Mouse (Mus musculus) left cerebral cortex, adult 2 months (tissue): ENCODE measurements around the gene Alox12. TPM values are rescaled to one million over a fixed set of nuclear protein-coding genes. Genes with fewer than 3 reads are reported as not detected.
A peak's percentile ranks its signal among the peaks of the same experiment; 100 is the strongest.

ENCODE experiments used
- DNase-seq, 2 experiments: peaks; one replicate each; pipeline ENCODE4 v3.0.0; 2021 to 2022; ENCODE audit warnings: low spot score in 2 of 2, mixed read lengths in 1 of 2; ENCODE audit errors: extremely low spot score in 1 of 2
- H3K27ac ChIP-seq: fragments of 200-600 bp; 2 replicates; pipeline ENCODE4 v1.8.1; 2022
- H3K4me3 ChIP-seq: fragments of 200-600 bp; 2 replicates; pipeline ENCODE4 v1.8.1; 2022
- CTCF ChIP-seq: fragments of 200-600 bp; IDR thresholded peaks from 2 replicates; pipeline ENCODE4 v1.8.1; 2022; ENCODE audit warnings: antibody characterized with exemption, mild to moderate bottlenecking, moderate library complexity
- intact Hi-C: fragments of 180-260 bp; cut with DNase I; formaldehyde crosslinking; loops from one replicate; pipeline ENCODE4 v1.15.1; 2025
- total RNA-seq, 2 experiments: library from RNA; stranded (reverse); gene quantifications; 2 replicates each; pipeline ENCODE4 v1.2.3; 2021

The Alox12 gene
- total RNA-seq, 2 experiments from 2014 or later = 0.16 to 0.19 TPM

GRCm38 (mm10) chr11:70238591-70239440 lies 16.3 kb downstream of the Alox12 start:
- intact Hi-C loops = loop anchor here (10.0 kb wide), 1 partner anchor 416 kb away; the partner anchor contains the start of genes Eno3 and Pfn1
- no peak for DNase-seq

DNA sequence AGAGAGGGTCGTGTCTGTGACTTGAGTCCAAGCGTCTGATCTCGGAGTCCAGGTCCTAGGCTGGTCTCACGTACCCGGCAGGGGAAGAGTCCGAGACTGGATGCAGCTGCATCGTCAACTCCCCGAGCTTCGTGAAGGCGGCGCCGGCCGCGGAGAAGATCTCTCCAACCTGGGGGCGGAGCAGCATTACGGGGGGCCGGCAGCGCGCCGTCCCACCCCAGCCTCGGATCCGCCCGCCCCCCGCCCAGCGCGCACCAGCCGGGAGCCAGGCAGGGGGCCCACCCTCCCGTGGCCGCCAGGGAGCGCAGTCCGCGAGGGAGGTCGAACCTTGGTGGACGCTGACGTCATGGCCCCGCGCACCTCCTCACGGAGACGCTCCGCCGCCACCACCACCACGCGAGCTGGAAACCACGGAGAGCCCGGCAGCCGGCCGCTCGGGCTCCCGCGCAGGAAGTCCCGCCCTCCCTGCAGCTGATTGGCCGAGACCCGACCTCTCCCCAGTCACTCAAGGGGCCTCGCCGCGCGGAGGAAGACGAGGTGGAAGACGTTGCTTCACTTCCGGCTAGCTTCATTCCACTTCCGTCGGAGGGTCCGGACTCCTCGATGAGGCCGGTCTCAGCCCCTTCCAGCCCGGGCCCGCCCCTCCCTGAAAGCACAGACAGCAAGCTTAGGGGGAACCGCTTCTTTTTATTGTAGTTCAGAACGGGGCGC lies 17.5 kb downstream of the Alox12 start, which contains the start of gene 0610010K14Rik:
Gene 0610010K14Rik, minus strand, starts transcription at position 458 of the 711 bp plus-strand sequence.
- intact Hi-C loops = loop anchor here (10.0 kb wide), 1 partner anchor 417 kb away; the partner anchor contains the start of genes Eno3 and Pfn1
- peak within 1 kb of the TSS; percentile 92 for H3K27ac ChIP-seq
- peak; percentile 98 for DNase-seq
- TF ChIP-seq CTCF = peak; percentile 78
- peak within 1 kb of the TSS; percentile 98 for H3K4me3 ChIP-seq

More at GRCm38 (mm10) chr11:70238591-70239440, 16.3 kb downstream of the Alox12 start:
- Histone ChIP-seq H3K4me3 (peak overlapping the region; percentile 98), H3K27ac (peak overlapping the region; percentile 92)
- no peak for TF ChIP-seq CTCF

GRCm38 (mm10) chr11:70236717-70237116 lies 18.4 kb downstream of the Alox12 start:
- no peak for TF ChIP-seq CTCF
- peak overlapping the region; percentile 92 for H3K27ac ChIP-seq
- intact Hi-C loops = loop anchor here (10.0 kb wide), 1 partner anchor 418 kb away; the partner anchor contains the start of genes Eno3 and Pfn1
- peak overlapping the region; percentile 98 for H3K4me3 ChIP-seq
- no peak for DNase-seq

DNA sequence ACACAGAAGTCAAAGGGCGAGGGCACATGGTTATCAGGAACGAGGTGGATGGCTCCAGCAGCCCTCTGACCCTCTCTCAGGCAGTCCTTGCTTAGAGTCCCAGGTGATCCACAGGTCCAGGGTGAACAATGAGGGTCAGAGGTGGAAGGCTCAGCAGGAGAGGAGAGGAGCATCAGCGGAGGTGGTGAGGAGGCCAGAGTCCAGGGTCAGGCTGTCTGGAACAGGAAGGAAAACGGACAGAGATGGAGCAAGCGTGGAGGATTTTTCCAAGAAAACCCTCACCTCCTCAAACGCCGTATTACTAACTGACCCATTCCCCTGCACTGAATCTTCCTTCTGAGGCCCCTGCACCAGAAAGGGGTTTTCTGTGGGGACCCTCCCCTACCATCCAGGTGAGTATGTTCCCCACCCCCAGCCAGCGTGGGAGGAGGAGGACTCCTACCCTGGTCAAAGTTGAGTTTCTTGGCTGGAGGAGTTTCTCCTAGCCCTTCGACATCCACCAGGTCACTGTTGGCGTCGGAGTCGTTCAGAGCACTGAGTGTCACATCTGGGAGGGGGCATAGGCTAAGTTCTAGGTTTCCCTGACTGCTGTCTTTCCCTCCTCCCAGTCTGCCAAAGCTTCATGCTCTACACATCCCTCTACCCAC lies 19.8 kb downstream of the Alox12 start:
- DNase-seq = no peak
- H3K27ac ChIP-seq = no peak overlapping the region
- intact Hi-C loops = loop anchor here (10.0 kb wide), 1 partner anchor 419 kb away; the partner anchor contains the start of genes Eno3 and Pfn1
- no peak overlapping the region for H3K4me3 ChIP-seq
- TF ChIP-seq CTCF = no peak

GRCm38 (mm10) chr11:70234497-70234896 lies 20.7 kb downstream of the Alox12 start:
- DNase-seq = no peak
- H3K4me3 ChIP-seq = no peak overlapping the region
- intact Hi-C loops = loop anchor here (5.0 to 10.0 kb wide), 2 partner anchors 173 to 420 kb away; partner anchors contain the start of genes Eno3 and Pfn1
- no peak overlapping the region for H3K27ac ChIP-seq
- TF ChIP-seq CTCF = no peak

- Histone ChIP-seq H3K27ac (no peak overlapping the region), H3K4me3 (no peak overlapping the region)
- DNase-seq = no peak
- TF ChIP-seq CTCF = no peak
- intact Hi-C loops = loop anchor here (5.0 to 10.0 kb wide), 2 partner anchors 173 to 421 kb away; partner anchors contain the start of genes Eno3 and Pfn1
These were observed 21.1 kb downstream of the Alox12 start for GRCm38 (mm10) chr11:70234037-70234436.

DNA sequence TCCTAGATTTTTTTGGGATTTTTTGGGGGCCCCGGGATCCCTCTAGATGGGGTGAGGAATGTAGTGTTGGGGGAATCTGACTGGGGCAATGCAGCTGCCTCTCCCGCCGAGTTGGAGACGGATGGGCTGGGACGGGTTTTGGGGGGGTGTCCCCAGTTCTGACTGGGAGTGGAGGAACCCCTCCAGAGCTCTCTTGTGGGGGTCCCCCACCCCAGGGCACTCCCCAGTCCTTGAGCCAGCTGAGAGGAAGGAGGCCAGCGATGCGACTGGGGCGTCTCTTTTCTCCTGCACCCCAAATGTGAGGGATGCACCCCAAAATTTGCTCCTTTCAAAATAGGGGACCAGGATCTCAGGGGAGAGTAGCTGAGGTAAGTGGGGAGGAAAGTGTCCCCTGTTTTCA lies 22.1 kb downstream of the Alox12 start:
- no peak for DNase-seq
- TF ChIP-seq CTCF = no peak
- peak overlapping the region; percentile 66 for H3K4me3 ChIP-seq
- intact Hi-C loops = loop anchor here (5.0 to 10.0 kb wide), 2 partner anchors 174 to 422 kb away; partner anchors contain the start of genes Eno3 and Pfn1
- peak overlapping the region; percentile 88 for H3K27ac ChIP-seq

DNA sequence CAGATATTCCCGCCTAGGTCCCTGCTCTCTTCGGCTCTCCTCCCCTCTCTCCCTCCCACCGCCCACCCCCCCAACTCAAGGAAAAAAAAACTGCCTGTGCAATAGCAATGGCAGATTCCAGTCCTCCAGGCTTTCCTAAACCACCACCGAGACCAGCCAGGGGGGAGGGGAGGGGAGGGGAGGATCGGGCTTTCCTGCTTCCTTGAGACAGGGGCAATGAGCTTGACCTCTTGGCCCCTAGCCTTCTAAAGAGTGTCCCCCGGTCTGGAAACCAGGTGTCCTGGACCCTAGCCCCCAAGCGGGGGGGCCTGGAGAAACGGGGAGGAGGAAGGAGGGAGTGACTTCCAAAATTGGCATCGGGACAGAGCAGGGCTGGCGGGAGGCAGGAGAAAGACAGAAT lies 22.6 kb downstream of the Alox12 start:
- intact Hi-C loops = loop anchor here (5.0 to 10.0 kb wide), 2 partner anchors 175 to 422 kb away; partner anchors contain the start of genes Eno3 and Pfn1
- Histone ChIP-seq H3K4me3 (peak overlapping the region; percentile 66), H3K27ac (peak overlapping the region; percentile 88)
- no peak for TF ChIP-seq CTCF
- no peak for DNase-seq

GRCm38 (mm10) chr11:70230239-70230727 lies 24.9 kb downstream of the Alox12 start:
- H3K27ac ChIP-seq = peak overlapping the region; percentile 82
- DNase-seq = peak; percentile 75 to 79
- H3K4me3 ChIP-seq = no peak overlapping the region
- intact Hi-C loops = loop anchor here (5.0 to 10.0 kb wide), 2 partner anchors 177 to 425 kb away; partner anchors contain the start of genes Eno3 and Pfn1
- peak; percentile 97 for TF ChIP-seq CTCF

GRCm38 (mm10) chr11:70229260-70230010 lies 25.7 kb downstream of the Alox12 start, which contains the start of gene Bcl6b:
Gene Bcl6b (minus strand): TSS chr11:70229798.
- intact Hi-C loops = loop anchor here (5.0 to 10.0 kb wide), 2 partner anchors 178 to 425 kb away; partner anchors contain the start of genes Eno3 and Pfn1

More at GRCm38 (mm10) chr11:70229260-70230010, 25.7 kb downstream of the Alox12 start, which contains the start of gene Bcl6b:
- peak within 1 kb of the TSS; percentile 28 for H3K4me3 ChIP-seq
- no peak for TF ChIP-seq CTCF
- no peak for DNase-seq
- peak within 1 kb of the TSS; percentile 82 for H3K27ac ChIP-seq
